Mouse (Mus musculus) midbrain, embryonic 12.5 days (tissue): ENCODE measurements around the gene Gm9508. TPM values are rescaled to one million over a fixed set of nuclear protein-coding genes. Genes with fewer than 3 reads are reported as not detected.
"Not testable (repeated sequence)": the region's sequence is repeated elsewhere in the genome, so short reads cannot be mapped to it uniquely, and the experiment has no call there.

Source experiments
- ATAC-seq: fragments of 200-750 bp; cut with Nextera tagmentation; 2 replicates; pipeline ENCODE4 v1.8.0; 2017; ENCODE audit warnings: low read depth, moderate TSS enrichment, moderate library complexity; ENCODE audit not compliant: low FRiP score
- H3K27ac ChIP-seq: fragments of 300-500 bp; sonication (generic); replicated peaks from 2 replicates; pipeline ENCODE4 v1.5.1; 2016; ENCODE audit warnings: mild to moderate bottlenecking
- H3K27me3 ChIP-seq: fragments of 300-500 bp; sonication (generic); 2 replicates; pipeline ENCODE4 v1.6.1; 2016; ENCODE audit warnings: mild to moderate bottlenecking
- H3K36me3 ChIP-seq: fragments of 300-500 bp; sonication (generic); 2 replicates; pipeline ENCODE4 v1.6.1; 2016
- H3K4me1 ChIP-seq: fragments of 300-500 bp; sonication (generic); 2 replicates; pipeline ENCODE4 v1.6.1; 2016
- H3K4me2 ChIP-seq: fragments of 300-500 bp; sonication (generic); replicated peaks from 2 replicates; pipeline ENCODE4 v1.6.1; 2016; ENCODE audit warnings: mild to moderate bottlenecking, moderate library complexity
- H3K4me3 ChIP-seq: fragments of 300-500 bp; sonication (generic); 2 replicates; pipeline ENCODE4 v1.5.1; 2016; ENCODE audit warnings: mild to moderate bottlenecking
- H3K9ac ChIP-seq: fragments of 300-500 bp; sonication (generic); replicated peaks from 2 replicates; pipeline ENCODE4 v1.6.1; 2016; ENCODE audit warnings: mild to moderate bottlenecking, moderate library complexity
- H3K9me3 ChIP-seq: fragments of 300-500 bp; sonication (generic); 2 replicates; pipeline ENCODE4 v1.6.1; 2016; ENCODE audit warnings: mild to moderate bottlenecking
- WGBS: fragments of 180-500 bp; shearing (Covaris S2); methylation state at CpG from one replicate; pipeline ENCODE4 v1.1.7; 2016; 5-methylcytosine and 5-hydroxymethylcytosine counted together
- polyA plus RNA-seq: library from polyadenylated mRNA; unstranded; fragments of >200 nt; fragmentation: Nextera tagmentation; extraction: Ambion mirVana; gene quantifications from 2 replicates; pipeline ENCODE4 v1.2.1, GENCODE M21; 2016

Gm9508 gene
- polyA plus RNA-seq = not detected in 2 replicates

DNA sequence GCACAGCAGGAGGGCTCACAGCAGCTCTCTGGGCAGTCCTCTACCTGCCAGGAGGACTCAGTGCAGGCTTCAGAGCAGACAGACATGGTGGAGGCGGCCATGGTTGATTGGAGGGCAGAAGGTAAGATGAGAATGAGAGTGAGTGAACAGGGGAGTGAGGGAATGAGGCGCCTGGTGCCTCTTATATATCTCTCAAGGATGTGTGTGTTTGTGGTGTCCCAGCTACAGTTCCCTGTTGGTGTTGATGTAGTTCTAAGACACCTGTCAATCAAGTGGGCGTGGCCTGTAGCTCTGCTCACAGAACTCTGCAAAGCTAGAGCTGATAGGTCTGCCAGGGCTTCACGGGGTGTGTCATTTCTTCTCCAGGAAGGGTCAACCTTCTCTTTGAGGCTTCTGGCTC, at the start of gene Gm9508:
Gene Gm9508 (minus strand): TSS at position 101 of the 400 bp plus-strand sequence.
- ATAC-seq = no peak

DNA sequence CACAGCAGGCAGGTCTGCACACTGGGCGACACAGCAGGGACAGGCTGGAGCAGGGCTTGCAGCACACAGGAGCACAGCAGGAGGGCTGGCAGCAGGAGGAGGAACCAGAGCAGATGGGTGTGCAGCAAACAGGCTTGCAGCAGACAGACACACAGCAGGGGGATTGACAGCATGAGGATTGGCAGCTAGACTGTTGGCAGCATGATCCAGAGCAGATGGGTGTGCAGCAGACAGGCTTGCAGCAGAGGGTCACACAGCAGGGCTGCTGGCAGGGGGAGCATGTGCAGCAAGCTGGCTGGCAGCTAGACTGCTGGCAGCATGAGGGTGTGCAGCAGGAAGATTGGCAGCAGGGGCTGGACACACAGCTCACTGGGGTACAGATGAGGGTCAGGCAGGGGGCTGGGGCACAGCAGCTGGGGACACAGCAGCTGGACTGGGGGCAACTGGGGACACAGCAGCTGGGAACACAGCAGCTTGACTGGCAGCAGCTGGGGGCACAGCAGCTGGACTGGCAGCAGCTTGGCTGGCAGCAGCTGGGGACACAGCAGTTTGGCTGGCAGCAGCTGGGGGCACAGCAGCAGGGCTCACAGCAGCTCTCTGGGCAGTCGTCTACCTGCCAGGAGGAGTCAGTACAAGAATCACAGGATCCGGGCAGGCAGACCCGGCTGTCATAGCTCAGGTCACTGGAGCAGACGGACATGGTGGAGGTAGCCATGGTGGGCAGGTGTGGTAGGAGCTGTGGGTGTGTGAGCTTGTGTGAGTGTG, 45.1 kb upstream of the Gm9508 start, which contains the start of gene Gm18596:
Gene Gm18596 (minus strand): TSS at position 715 of the 765 bp plus-strand sequence.
- not testable (repeated sequence) for ATAC-seq, H3K36me3 ChIP-seq, H3K9ac ChIP-seq, H3K4me1 ChIP-seq, H3K9me3 ChIP-seq, H3K27me3 ChIP-seq, H3K4me2 ChIP-seq, H3K4me3 ChIP-seq
- H3K27ac ChIP-seq = peak within 1 kb of the TSS; percentile 25; the same call in 1 of the 2 replicates
- WGBS = 52% methylated on average over 4 of the region's 5 CpGs

More for the DNA sequence above, at the start of gene Gm9508:
- Histone ChIP-seq H3K4me1 (no peaks in the 10 kb centered on the region), H3K36me3 (no peaks in the 10 kb centered on the region), H3K27ac (no peak within 1 kb of the TSS), H3K9ac (no peak within 1 kb of the TSS), H3K4me3 (no peak within 1 kb of the TSS), H3K9me3 (no peaks in the 10 kb centered on the region), H3K4me2 (no peak within 1 kb of the TSS), H3K27me3 (no peaks in the 10 kb centered on the region)
- 37% methylated on average over 4 of the region's 4 CpGs for WGBS

DNA sequence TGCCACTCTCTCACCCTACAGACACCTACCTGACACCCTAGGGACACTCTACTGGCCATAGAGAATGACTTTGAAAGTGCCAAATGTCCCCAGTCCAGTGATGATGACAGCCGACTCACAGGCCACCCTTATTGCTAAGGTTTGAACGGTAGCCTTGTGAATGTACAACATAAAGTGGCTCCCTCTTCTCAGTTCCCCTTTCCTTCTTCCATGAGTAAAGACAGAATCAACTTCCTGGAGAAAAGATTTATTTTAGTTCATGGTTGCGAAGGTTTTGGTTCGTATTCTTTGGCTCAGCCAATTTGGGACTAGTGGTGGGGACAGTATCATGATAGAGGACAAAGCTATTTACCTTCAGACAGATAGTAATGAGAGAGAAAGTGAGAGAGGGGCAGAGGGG, 41.9 kb upstream of the Gm9508 start:
- H3K9ac ChIP-seq = no peak overlapping the region
- H3K27ac ChIP-seq = no peak overlapping the region
- no peaks in the 10 kb centered on the region for H3K9me3 ChIP-seq
- no peaks in the 10 kb centered on the region for H3K36me3 ChIP-seq
- H3K4me1 ChIP-seq = peaks cover 4% of the 10 kb centered on the region
- no peak for ATAC-seq
- 85% methylated on average over 4 of the region's 4 CpGs for WGBS
- H3K27me3 ChIP-seq = no peaks in the 10 kb centered on the region
- no peak overlapping the region for H3K4me3 ChIP-seq
- no peak overlapping the region for H3K4me2 ChIP-seq

DNA sequence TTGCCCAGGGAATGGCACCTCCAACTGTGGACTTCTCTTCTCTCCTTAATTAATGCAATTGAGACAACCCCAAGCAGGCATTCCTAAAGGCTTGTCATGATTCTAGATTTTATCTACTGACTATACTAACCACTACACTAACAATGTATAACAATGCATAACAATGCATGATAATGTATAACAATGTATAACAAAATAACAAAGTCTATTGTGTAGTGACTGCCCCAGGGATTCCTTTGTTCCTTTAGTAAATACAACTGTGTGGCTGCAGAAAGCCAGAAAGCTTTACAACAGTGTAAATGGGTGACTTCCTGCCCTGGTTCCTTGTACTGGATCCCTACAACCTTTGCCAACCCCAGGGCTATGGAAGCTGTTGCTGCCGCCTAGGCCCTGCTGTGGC, 38.9 kb upstream of the Gm9508 start:
- Histone ChIP-seq H3K4me2 (no peak overlapping the region), H3K9ac (no peak overlapping the region), H3K4me3 (no peak overlapping the region), H3K4me1 (no peaks in the 10 kb centered on the region; the same call in none of the 2 replicates), H3K27ac (no peak overlapping the region), H3K9me3 (no peaks in the 10 kb centered on the region), H3K27me3 (no peaks in the 10 kb centered on the region), H3K36me3 (no peaks in the 10 kb centered on the region)
- WGBS = 100% methylated on average over 1 of the region's 1 CpGs
- no peak for ATAC-seq

DNA sequence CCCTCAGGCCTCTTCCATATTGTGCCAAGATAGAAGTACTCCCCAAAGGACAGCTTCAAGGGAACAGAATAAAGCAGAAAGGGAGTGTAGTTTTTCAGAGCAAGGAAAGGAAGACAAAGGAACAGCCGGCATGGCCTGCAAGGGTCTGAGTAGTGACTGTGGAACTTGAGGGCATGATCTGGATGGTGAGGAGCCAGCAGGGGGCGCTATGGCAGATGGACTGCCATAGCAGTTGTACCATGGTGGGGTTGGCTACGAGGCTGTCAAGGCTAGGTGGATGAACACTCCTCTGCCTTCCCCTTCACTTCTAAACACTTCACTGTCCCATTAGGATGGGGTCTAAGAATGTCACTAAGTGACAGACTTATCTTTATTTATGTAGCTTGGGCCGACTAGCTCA, 32.2 kb upstream of the Gm9508 start:
- 57% methylated on average over 4 of the region's 4 CpGs for WGBS
- no peak for ATAC-seq
- Histone ChIP-seq H3K27ac (no peak overlapping the region), H3K4me2 (no peak overlapping the region), H3K9me3 (no peaks in the 10 kb centered on the region), H3K9ac (no peak overlapping the region), H3K4me3 (no peak overlapping the region), H3K4me1 (no peaks in the 10 kb centered on the region), H3K36me3 (no peaks in the 10 kb centered on the region), H3K27me3 (no peaks in the 10 kb centered on the region)

DNA sequence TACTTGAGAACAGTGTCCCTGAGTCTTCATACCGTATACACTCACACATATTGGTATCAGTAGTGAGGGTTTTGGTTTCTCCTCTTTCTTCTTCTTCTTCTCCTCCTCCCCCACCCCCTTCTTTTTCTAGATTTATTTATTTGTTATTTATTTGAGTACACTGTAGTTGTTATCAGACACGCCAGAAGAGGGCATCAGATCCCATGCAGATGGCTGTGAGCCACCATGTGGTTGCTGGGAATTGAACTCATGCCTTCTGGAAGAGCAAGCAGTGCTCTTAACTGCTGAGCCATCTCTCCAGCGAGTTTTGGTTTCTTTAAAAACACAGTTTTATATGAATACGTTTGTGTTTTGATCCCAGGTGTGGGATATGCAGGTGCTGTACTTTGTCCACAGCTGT, 31.2 kb upstream of the Gm9508 start:
- Histone ChIP-seq H3K36me3 (no peaks in the 10 kb centered on the region), H3K9ac (no peak overlapping the region), H3K4me3 (no peak overlapping the region), H3K4me2 (no peak overlapping the region), H3K27me3 (no peaks in the 10 kb centered on the region), H3K4me1 (no peaks in the 10 kb centered on the region), H3K9me3 (no peaks in the 10 kb centered on the region), H3K27ac (no peak overlapping the region)
- ATAC-seq = no peak
- 72% methylated on average over 4 of the region's 4 CpGs for WGBS

DNA sequence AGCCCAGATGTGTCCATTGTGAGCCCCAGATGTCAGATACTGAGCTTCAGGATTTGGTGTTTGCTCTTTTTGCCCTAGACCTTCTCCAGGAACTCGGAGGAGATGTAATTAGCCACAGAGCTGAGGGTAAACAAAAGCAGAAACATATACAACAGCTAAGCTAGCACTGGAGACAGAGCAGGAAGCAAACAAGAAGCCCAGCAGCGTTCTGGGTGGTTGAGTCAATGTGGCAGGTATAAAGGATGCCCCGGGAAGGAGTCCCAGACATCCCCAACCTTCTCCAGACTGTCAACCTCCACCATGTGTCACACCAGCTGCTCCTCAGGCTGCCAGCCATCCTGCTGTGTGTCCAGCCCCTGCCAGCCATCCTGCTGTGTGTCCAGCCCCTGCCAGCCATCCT, 29.2 kb upstream of the Gm9508 start, which contains the start of gene Gm10100:
Gene Gm10100 (plus strand): TSS at position 301 of the 400 bp plus-strand sequence.
- no peaks in the 10 kb centered on the region for H3K27me3 ChIP-seq
- H3K36me3 ChIP-seq = no peaks in the 10 kb centered on the region
- no peaks in the 10 kb centered on the region for H3K4me1 ChIP-seq
- H3K4me2 ChIP-seq = no peak within 1 kb of the TSS
- no peak within 1 kb of the TSS for H3K4me3 ChIP-seq
- no peak within 1 kb of the TSS for H3K27ac ChIP-seq
- no peaks in the 10 kb centered on the region for H3K9me3 ChIP-seq
- ATAC-seq = no peak
- 30% methylated on average over 3 of the region's 3 CpGs for WGBS
- no peak within 1 kb of the TSS for H3K9ac ChIP-seq

DNA sequence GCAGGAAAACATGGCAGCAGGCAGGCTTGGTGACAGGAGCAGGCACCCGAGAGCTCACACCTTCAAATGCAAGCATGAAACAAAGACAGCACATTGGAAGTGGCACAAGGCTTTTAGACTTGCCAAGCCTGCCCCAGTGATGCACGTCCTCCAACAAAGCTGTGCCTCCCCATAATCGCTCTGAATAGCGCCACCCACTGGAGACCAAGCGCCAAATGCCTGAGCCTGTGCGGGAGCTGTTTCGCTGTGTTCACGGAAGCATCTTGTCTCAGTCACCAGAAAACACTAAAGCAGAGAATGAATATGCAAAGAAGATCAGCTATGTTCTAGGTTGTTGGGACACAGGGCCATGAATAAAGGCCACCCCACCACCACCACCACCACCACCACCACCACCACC, 27.8 kb upstream of the Gm9508 start:
- H3K27me3 ChIP-seq = no peaks in the 10 kb centered on the region
- no peak overlapping the region for H3K9ac ChIP-seq
- 0 out of 2 replicates have a peak, but pooled peaks cover 3% of the 10 kb centered on the region for H3K9me3 ChIP-seq
- no peak overlapping the region for H3K27ac ChIP-seq
- H3K4me3 ChIP-seq = no peak overlapping the region
- H3K4me1 ChIP-seq = no peaks in the 10 kb centered on the region
- no peaks in the 10 kb centered on the region for H3K36me3 ChIP-seq
- no peak overlapping the region for H3K4me2 ChIP-seq
- WGBS = 80% methylated on average over 8 of the region's 8 CpGs
- ATAC-seq = no peak

DNA sequence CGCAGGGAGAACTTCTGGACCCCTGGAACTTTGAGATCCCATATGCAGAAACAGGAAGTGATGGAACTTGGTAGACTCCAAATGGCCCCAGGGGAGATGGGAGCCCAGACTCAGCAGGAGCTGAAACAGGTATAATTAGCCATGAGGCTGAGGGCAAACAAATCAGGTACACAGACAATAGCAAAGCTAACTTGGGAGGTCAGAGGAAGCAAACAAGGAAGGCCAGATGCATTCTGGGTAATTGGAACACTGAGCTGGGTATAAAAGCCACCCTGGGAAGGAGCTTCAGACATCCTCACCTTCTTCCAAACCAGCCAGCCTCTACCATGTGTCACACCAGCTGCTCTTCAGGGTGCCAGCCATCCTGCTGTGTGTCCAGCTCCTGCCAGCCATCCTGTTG, 23.3 kb upstream of the Gm9508 start, which contains the start of gene Krtap12-1:
Gene Krtap12-1 (plus strand): TSS at position 301 of the 400 bp plus-strand sequence.
- H3K4me2 ChIP-seq, H3K36me3 ChIP-seq, H3K27ac ChIP-seq, H3K9me3 ChIP-seq, ATAC-seq, H3K4me1 ChIP-seq, H3K9ac ChIP-seq, H3K4me3 ChIP-seq, H3K27me3 ChIP-seq: not testable (repeated sequence)
- 86% methylated on average over 1 of the region's 1 CpGs for WGBS

DNA sequence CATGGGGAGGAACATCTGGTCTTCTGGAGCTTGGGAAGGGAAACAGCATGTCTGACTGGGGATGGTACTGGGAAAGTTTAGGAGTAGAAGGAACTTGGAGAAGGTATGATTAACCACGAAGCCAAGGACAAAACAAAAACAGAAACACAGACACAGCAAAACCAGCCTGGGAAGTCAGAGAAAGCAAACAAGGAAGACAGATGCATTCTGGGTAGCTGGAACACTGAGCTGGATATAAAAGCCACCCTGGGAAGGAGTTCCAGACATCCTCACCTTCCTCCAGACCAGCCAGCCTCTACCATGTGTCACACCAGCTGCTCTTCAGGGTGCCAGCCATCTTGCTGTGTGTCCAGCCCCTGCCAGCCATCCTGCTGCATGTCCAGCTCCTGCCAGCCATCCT, 18.5 kb upstream of the Gm9508 start, which contains the start of gene Gm10142:
Gene Gm10142 (plus strand): TSS at position 301 of the 400 bp plus-strand sequence.
- Histone ChIP-seq H3K36me3 (no peaks in the 10 kb centered on the region), H3K4me1 (no peaks in the 10 kb centered on the region), H3K9ac (no peak within 1 kb of the TSS), H3K27ac (no peak within 1 kb of the TSS), H3K4me3 (no peak within 1 kb of the TSS), H3K4me2 (no peak within 1 kb of the TSS), H3K9me3 (0 out of 2 replicates have a peak, but pooled peaks cover 3% of the 10 kb centered on the region), H3K27me3 (no peaks in the 10 kb centered on the region)
- ATAC-seq = no peak
- 76% methylated on average over 1 of the region's 1 CpGs for WGBS

DNA sequence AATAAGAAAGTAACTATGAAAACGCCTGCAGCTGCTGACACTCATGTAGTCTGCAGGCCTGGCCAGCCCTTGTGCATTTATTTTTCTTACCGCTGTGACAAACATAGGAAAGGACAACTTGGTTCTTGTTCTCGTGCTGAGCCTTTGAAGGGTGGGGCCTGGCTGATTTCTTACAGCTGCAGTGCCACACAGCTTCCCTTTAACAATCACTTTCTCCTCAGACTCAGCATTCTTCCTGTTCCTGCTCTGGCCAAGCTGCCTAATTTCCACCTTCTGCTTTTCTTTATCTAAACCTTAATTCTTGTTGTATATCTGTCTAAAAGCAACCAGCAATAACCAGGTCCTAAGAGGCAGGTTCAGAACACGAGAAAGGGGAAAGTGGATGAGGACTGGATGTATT, 16.7 kb upstream of the Gm9508 start:
- H3K4me3 ChIP-seq = no peak overlapping the region
- whole genome bisulfite sequencing = 75% methylated on average over 4 of the region's 4 CpGs
- no peak overlapping the region for H3K4me2 ChIP-seq

DNA sequence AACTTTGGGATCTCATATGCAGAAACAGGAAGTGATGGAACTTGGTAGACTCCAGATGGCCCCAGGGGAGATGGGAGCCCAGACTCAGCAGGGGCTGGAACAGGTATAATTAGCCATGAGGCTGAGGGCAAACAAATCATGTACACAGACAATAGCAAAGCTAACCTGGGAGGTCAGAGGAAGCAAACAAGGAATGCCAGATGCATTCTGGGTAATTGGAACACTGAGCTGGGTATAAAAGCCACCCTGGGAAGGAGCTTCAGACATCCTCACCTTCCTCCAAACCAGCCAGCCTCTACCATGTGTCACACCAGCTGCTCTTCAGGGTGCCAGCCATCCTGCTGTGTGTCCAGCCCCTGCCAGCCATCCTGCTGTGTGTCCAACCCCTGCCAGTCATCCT, 14.1 kb upstream of the Gm9508 start, which contains the start of gene Gm10024:
Gene Gm10024 (plus strand): TSS at position 301 of the 400 bp plus-strand sequence.
- H3K4me1 ChIP-seq, H3K4me2 ChIP-seq, H3K4me3 ChIP-seq, ATAC-seq, H3K9ac ChIP-seq, H3K36me3 ChIP-seq, H3K9me3 ChIP-seq, H3K27ac ChIP-seq, H3K27me3 ChIP-seq: not testable (repeated sequence)

More for the DNA sequence above, 16.7 kb upstream of the Gm9508 start:
- Histone ChIP-seq H3K27me3 (no peaks in the 10 kb centered on the region), H3K9ac (no peak overlapping the region), H3K9me3 (no peaks in the 10 kb centered on the region), H3K27ac (no peak overlapping the region), H3K4me1 (no peaks in the 10 kb centered on the region), H3K36me3 (no peaks in the 10 kb centered on the region)
- ATAC-seq = no peak
